Mouse (Mus musculus): ENCODE data around the gene Rnf157. TPM values are rescaled to one million over a fixed set of nuclear protein-coding genes. Genes with fewer than 3 reads are reported as not detected.
"Not testable (repeated sequence)": the region's sequence is repeated elsewhere in the genome, so short reads cannot be mapped to it uniquely, and the experiment has no call there.

The Rnf157 gene
- polyA plus RNA-seq, 1 experiment from 2014 or later: 10.2 TPM

DNA sequence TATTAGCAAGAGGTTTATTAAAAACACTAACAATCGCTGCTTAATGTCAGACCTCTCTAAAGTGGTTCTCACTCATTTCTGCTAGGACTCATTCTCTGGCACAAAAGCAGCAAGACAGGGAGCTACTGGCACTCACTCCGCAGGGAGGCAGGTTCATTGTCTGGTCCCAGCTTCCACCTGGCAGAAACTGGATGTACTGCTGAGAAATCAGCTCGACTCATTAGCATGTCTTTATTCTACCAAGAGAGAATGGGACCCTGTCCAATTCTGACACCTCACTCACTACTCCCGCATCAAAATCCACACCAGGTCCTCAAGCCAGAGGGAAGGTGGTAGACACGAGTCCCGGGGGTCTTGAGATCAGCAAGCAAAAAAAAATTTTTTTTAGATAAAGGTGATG is 1.2 kb downstream of the Rnf157 start:
- WGBS: 17% methylated on average over 6 of the region's 6 CpGs
- peaks cover 30% of the 10 kb centered on the region for H3K4me1 ChIP-seq
- H3K27ac ChIP-seq: no peak overlapping the region
- no peak for ATAC-seq (ENCODE audit: insufficient number of reproducible peaks, insufficient read depth, low FRiP score, low TSS enrichment, low read depth)
- H3K9ac ChIP-seq: peak overlapping the region; percentile 85
- no peaks in the 10 kb centered on the region for H3K27me3 ChIP-seq
- peak overlapping the region; percentile 99 for H3K4me2 ChIP-seq
- H3K9me3 ChIP-seq: no peaks in the 10 kb centered on the region
- 0 out of 2 replicates have a peak, but pooled peaks cover 3% of the 10 kb centered on the region for H3K36me3 ChIP-seq
- H3K4me3 ChIP-seq: peak overlapping the region; percentile 76

DNA sequence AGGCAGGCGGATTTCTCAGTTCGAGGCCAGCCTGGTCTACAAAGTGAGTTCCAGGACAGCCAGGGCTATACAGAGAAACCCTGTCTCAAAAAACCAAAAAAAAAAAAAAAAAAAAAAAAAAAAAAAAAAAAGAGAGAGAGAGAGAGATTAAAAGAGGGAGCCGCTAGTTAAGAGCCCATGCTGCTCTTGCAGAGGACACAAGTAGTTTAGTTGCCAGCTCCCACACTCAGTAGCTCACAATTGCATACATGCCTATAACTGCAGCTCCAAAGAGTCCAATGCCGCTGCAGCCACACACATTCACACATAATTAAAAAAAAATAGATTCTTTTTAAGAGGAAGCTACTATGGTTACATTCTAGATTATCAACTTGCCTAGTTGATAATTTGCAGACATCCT is 2.4 kb downstream of the Rnf157 start:
- WGBS: 87% methylated on average over 4 of the region's 4 CpGs
- not testable (repeated sequence) for ATAC-seq (ENCODE audit: insufficient number of reproducible peaks, insufficient read depth, low FRiP score, low TSS enrichment, low read depth); H3K9ac ChIP-seq; H3K27ac ChIP-seq; H3K4me3 ChIP-seq; H3K4me2 ChIP-seq; H3K36me3 ChIP-seq; H3K27me3 ChIP-seq; H3K9me3 ChIP-seq
- H3K4me1 ChIP-seq: peaks cover 25% of the 10 kb centered on the region

DNA sequence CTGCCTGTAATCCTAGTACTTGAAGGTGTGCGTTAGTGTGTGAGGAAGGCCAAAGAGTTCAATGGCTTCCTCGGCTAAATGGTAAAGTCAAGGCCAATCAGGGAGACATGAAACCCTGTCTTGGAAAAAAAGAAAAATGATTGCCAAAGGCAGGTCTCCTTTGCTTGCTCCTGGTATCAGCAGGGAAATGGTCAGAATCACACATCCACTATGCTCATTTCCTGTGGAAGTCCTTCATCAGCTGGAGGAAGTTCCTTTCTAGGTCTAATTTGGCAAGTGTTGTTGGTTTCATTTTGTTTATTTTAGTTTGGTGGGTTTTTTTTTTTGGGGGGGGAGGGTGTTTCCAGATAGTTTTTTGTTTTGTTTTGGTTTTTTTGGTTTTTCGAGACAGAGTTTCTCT is 3.8 kb downstream of the Rnf157 start:
- H3K4me3 ChIP-seq: no peak overlapping the region
- H3K9me3 ChIP-seq: no peaks in the 10 kb centered on the region
- no peaks in the 10 kb centered on the region for H3K27me3 ChIP-seq
- WGBS: 85% methylated on average over 3 of the region's 3 CpGs
- H3K9ac ChIP-seq: no peak overlapping the region
- H3K4me2 ChIP-seq: no peak overlapping the region
- ATAC-seq (ENCODE audit: insufficient number of reproducible peaks, insufficient read depth, low FRiP score, low TSS enrichment, low read depth): no peak
- no peak overlapping the region for H3K27ac ChIP-seq
- H3K36me3 ChIP-seq: peaks cover 9% of the 10 kb centered on the region
- H3K4me1 ChIP-seq: peaks cover 25% of the 10 kb centered on the region

DNA sequence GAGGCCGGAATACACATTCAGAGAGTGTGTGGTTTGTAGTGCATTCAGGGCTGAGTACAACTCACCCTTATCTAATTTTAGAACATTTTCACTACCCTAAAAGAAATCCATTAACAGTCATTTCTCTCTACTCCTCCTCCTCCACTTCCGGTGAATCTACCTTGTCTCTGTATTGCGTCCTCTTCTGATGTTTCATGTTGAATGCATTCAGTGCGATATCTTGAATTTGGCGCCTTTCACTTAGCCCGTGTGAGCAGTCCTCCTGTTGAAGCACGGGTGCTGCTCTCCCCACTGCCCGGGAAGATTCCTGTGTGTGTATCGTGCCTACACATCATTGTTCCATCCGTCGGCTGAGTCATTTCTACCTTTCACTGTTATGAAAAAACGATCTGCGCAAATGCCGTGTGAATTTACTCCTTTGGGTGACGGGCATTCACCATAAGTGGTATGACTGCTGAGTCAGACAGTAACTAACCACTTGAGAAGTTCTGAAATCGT is 6.6 kb downstream of the Rnf157 start:
- H3K4me1 ChIP-seq: peaks cover 8% of the 10 kb centered on the region; the same call in 1 of the 2 replicates
- H3K36me3 ChIP-seq: peaks cover 20% of the 10 kb centered on the region
- H3K27ac ChIP-seq: no peak overlapping the region
- no peaks in the 10 kb centered on the region for H3K9me3 ChIP-seq
- H3K9ac ChIP-seq: no peak overlapping the region
- H3K4me2 ChIP-seq: no peak overlapping the region
- 94% methylated on average over 16 of the region's 16 CpGs for WGBS
- no peaks in the 10 kb centered on the region for H3K27me3 ChIP-seq
- no peak overlapping the region for H3K4me3 ChIP-seq
- no peak for ATAC-seq (ENCODE audit: insufficient number of reproducible peaks, insufficient read depth, low FRiP score, low TSS enrichment, low read depth)

DNA sequence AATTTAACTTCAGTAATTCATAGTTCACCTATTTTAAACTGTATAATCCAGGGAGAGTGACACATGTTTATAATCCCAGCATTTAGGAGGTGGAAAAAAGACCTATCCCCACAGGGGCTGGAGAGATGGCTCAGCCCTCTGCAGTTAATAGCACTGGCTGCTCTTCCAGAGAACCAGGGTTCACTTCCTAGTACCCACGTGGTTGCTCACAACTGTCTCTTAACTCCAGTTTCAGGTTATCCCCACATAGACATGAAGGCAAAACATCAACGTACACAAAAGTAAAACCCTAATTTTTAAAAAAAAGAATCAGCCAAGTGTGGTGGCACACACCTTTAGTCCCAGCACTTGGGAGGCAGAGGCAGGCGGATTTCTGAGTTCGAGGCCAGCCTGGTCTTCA is 7.2 kb downstream of the Rnf157 start:
- H3K9ac ChIP-seq: no peak overlapping the region
- H3K36me3 ChIP-seq: peaks cover 20% of the 10 kb centered on the region
- H3K4me1 ChIP-seq: 0 out of 2 replicates have a peak, but pooled peaks cover 2% of the 10 kb centered on the region
- H3K9me3 ChIP-seq: no peaks in the 10 kb centered on the region
- WGBS: 83% methylated on average over 4 of the region's 4 CpGs
- H3K4me2 ChIP-seq: no peak overlapping the region
- H3K27me3 ChIP-seq: no peaks in the 10 kb centered on the region
- no peak overlapping the region for H3K27ac ChIP-seq
- no peak for ATAC-seq (ENCODE audit: insufficient number of reproducible peaks, insufficient read depth, low FRiP score, low TSS enrichment, low read depth)
- no peak overlapping the region for H3K4me3 ChIP-seq

DNA sequence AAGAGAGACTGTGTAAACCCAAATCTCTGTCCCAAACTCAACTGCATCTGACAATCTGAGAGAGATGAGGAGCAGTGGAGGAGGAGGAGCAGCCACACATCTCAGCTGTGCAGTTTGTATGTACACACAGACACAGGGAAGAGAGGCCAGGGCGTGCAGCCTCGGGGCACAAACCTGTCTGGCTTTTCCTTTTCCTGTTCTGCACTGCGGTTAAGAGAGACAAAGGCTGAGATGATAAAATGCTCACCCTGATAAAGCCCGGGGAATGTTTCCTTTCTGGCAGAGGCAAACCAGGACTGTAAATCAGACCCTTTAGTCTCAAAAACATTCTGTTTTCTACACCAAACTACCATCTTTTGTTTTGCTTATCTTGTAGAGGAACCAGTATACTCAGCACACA is 12.3 kb downstream of the Rnf157 start:
- Histone ChIP-seq H3K4me3 (no peak overlapping the region), H3K4me2 (no peak overlapping the region), H3K9me3 (no peaks in the 10 kb centered on the region), H3K36me3 (peaks cover 22% of the 10 kb centered on the region), H3K9ac (no peak overlapping the region), H3K27ac (no peak overlapping the region), H3K4me1 (peaks cover 3% of the 10 kb centered on the region; the same call in 1 of the 2 replicates), H3K27me3 (no peaks in the 10 kb centered on the region)
- 29% methylated on average over 4 of the region's 4 CpGs for WGBS
- ATAC-seq (ENCODE audit: insufficient number of reproducible peaks, insufficient read depth, low FRiP score, low TSS enrichment, low read depth): no peak

DNA sequence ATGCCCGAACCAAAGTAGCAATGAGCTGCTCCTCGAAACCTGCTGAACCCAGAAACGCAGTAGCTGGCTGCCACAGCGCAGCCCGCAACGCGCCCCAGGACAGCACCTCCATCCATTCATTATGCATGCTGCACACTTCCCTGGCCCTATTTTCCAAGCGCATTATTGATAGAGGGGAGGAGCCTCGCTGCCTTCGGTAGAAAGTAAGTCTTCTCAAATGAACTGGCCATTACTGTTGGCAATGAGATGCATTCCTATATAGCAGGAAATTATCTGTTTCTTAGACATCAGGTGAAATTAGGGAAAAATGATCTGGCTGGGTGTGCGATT is 14.5 kb downstream of the Rnf157 start:
- ATAC-seq (ENCODE audit: insufficient number of reproducible peaks, insufficient read depth, low FRiP score, low TSS enrichment, low read depth): no peak
- H3K36me3 ChIP-seq: peaks cover 19% of the 10 kb centered on the region
- H3K9me3 ChIP-seq: no peaks in the 10 kb centered on the region
- no peak overlapping the region for H3K9ac ChIP-seq
- H3K4me3 ChIP-seq: no peak overlapping the region
- H3K4me1 ChIP-seq: peaks cover 7% of the 10 kb centered on the region; the same call in 1 of the 2 replicates
- 85% methylated on average over 11 of the region's 11 CpGs for WGBS
- H3K4me2 ChIP-seq: no peak overlapping the region
- 0 out of 2 replicates have a peak overlapping the region, but pooled peaks have one; percentile 14 for H3K27ac ChIP-seq
- no peaks in the 10 kb centered on the region for H3K27me3 ChIP-seq

DNA sequence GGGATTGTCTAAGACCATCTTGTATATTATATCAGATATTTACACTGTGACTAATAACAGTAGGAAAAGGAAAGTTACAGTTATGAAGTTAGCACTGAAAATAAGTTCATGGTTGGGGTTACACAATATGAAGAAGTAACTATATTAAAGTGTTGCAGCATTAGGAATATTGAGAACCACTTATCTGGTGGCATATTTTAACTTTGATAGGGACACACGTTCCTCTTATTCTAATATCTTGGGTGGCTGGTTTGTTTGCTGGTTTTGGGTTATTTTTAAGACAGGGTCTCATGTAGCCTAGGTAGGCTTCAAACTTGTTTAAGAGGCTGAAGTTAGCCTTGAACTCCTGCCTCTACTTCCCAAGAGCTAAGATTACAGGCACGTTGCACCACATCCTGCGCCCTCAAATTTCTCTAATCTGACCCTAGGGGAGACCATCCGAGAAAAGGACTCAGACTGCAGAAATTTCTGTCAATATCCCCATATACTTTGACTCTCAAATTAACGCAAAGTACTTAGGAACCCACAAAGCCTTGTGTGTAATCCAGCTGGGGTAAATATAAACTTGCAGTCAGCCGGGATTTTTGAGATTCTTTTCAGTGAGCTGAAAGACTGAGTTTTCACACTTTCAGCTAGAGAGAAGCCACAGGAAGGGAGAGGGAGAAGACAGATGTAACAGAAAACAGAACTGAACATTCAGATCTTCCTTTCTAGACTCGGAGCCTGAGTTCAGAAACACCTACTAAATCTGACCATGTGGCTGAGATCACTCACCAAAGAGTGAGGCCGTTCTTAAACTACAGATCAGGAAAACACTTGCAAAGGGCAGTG is 15.1 kb downstream of the Rnf157 start:
- H3K4me3 ChIP-seq: no peak overlapping the region
- H3K9ac ChIP-seq: no peak overlapping the region
- H3K36me3 ChIP-seq: peaks cover 15% of the 10 kb centered on the region
- ATAC-seq (ENCODE audit: insufficient number of reproducible peaks, insufficient read depth, low FRiP score, low TSS enrichment, low read depth): no peak
- H3K4me2 ChIP-seq: no peak overlapping the region
- 0 out of 2 replicates have a peak overlapping the region, but pooled peaks have one; percentile 14 for H3K27ac ChIP-seq
- H3K4me1 ChIP-seq: peaks cover 7% of the 10 kb centered on the region; the same call in 1 of the 2 replicates
- 63% methylated on average over 8 of the region's 8 CpGs for WGBS
- no peaks in the 10 kb centered on the region for H3K27me3 ChIP-seq
- H3K9me3 ChIP-seq: no peaks in the 10 kb centered on the region

DNA sequence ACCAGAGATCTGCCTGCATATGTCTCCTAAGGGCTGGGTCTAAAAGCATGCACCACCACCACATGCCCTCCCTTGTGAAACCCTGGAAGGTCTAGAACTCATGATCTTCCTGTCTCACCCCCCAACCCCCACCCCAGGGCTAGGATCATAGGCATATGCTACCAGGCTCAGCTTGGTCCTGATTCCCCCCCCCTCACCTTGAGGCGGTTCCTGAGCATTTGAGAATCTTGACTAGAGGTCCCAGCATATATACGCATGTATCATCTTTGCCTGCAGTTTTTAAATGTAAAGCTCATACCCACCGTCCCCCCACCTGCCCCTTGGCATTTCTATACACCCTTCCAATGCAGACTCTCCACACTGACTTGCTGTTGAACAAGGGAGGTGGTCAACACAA is 15.9 kb downstream of the Rnf157 start:
- H3K9me3 ChIP-seq: no peaks in the 10 kb centered on the region
- 90% methylated on average over 3 of the region's 3 CpGs for WGBS
- no peak for ATAC-seq (ENCODE audit: insufficient number of reproducible peaks, insufficient read depth, low FRiP score, low TSS enrichment, low read depth)
- peaks cover 15% of the 10 kb centered on the region for H3K36me3 ChIP-seq
- no peaks in the 10 kb centered on the region for H3K27me3 ChIP-seq
- H3K27ac ChIP-seq: no peak overlapping the region
- peaks cover 7% of the 10 kb centered on the region; the same call in 1 of the 2 replicates for H3K4me1 ChIP-seq
- H3K4me3 ChIP-seq: no peak overlapping the region
- no peak overlapping the region for H3K9ac ChIP-seq
- no peak overlapping the region for H3K4me2 ChIP-seq

DNA sequence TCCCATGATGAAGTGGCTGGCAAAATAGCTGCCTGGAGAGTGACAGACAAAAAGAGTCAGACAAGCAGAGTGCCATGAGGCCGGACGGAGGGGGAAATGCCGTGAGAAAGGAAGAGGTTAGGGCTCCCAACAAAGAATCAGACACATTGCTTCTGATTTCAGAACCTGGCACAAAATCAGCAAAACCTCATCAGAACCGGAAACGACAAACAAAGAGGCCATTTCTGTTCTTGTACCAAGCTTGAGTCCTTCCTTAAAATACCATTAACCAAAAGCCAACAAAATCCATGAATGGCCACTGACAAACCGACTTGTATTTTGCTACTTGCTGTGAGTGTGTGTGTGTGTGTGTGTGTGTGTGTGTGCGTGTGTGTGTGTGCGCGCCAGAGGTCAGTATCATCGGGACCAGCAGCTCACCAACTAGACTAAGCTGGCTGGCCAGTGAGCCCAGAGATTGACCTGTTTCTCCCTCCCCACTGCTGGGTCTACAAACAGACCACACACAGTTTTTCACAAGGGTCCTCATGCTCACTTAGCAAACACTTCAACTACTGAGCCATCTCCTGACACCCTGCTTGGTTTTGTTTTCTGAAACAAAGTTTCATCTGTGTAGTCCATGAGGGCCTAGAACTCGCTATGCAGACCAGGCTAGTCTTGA is 16.4 kb downstream of the Rnf157 start:
- no peak overlapping the region for H3K4me2 ChIP-seq
- ATAC-seq (ENCODE audit: insufficient number of reproducible peaks, insufficient read depth, low FRiP score, low TSS enrichment, low read depth): no peak
- H3K27me3 ChIP-seq: no peaks in the 10 kb centered on the region
- H3K9ac ChIP-seq: peak overlapping the region; percentile 11; the same call in 1 of the 2 replicates
- peaks cover 7% of the 10 kb centered on the region; the same call in 1 of the 2 replicates for H3K4me1 ChIP-seq
- WGBS: 90% methylated on average over 11 of the region's 11 CpGs
- no peak overlapping the region for H3K4me3 ChIP-seq
- H3K36me3 ChIP-seq: peaks cover 15% of the 10 kb centered on the region
- no peaks in the 10 kb centered on the region for H3K9me3 ChIP-seq
- no peak overlapping the region for H3K27ac ChIP-seq

DNA sequence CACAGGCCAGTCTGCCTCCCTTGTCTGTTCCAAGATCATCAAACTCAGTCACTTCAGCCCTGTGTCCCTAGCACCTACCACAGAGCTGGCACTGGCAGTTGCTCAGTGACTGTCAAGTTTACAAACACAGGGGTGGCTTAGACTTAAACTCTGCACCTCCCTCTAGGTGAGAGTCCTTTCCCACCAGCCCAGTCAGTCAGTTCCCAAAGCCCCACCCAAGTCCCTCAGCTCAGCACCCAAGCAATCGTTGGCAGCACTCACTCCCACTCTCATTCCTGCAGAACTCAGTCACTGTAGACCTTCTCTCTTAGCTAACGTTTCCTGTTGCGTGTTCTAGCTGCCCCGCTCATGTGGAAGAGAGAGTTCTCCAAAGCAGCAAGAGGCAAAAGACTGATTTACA is 18.1 kb downstream of the Rnf157 start:
- WGBS: 88% methylated on average over 4 of the region's 4 CpGs
- ATAC-seq (ENCODE audit: insufficient number of reproducible peaks, insufficient read depth, low FRiP score, low TSS enrichment, low read depth): no peak

More for the DNA sequence above, 18.1 kb downstream of the Rnf157 start:
- Histone ChIP-seq H3K9ac (no peak overlapping the region), H3K27me3 (no peaks in the 10 kb centered on the region), H3K4me2 (0 out of 2 replicates have a peak overlapping the region, but pooled peaks have one; percentile 1), H3K9me3 (no peaks in the 10 kb centered on the region), H3K4me3 (no peak overlapping the region), H3K27ac (no peak overlapping the region), H3K4me1 (peaks cover 7% of the 10 kb centered on the region; the same call in 1 of the 2 replicates), H3K36me3 (peaks cover 15% of the 10 kb centered on the region)

All from embryonic facial prominence, embryonic 13.5 days (tissue).